Mouse (Mus musculus): ENCODE data around the gene Paqr4.

Gene Paqr4

DNA sequence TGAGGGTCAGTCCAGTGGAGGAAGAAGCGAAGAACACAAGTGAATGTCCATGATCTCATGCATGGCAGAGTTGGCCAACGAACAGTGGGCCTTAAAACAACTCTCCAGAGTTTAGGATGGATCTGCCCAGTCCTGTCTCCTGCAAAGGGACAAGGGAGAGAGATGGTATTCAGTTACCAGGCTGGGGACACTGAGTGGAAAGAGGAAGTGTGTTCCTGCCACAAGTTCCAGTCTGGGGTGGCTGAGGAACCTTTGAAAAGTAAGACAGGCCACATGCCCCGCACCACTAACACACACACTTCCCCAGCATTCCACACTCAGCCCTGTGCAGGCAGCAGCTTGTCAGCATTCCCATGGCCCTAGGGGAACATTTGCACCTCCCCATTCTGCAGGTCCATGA is 6.1 kb upstream of the Paqr4 start:
- no peaks in the 10 kb centered on the region for H3K36me3 ChIP-seq (ENCODE audit: insufficient read depth, low read length)
- TF ChIP-seq NANOG (IDR thresholded peaks at IDR 0.05; ENCODE audit: borderline replicate concordance, low read length) (no peak), CTCF (conservative IDR thresholded peaks at IDR 0.05; ENCODE audit: low read length) (no peak), POU5F1 (IDR thresholded peaks at IDR 0.05; ENCODE audit: borderline replicate concordance, low read length) (no peak)
- H3K4me3 ChIP-seq (replicated peaks; ENCODE audit: low read length), result 0 out of 2 replicates have a peak overlapping the region, but pooled peaks have one; percentile 58
- H3K4me1 ChIP-seq (replicated peaks; ENCODE audit: low read depth, low read length), result peaks cover 59% of the 10 kb centered on the region
- H3K9me3 ChIP-seq (ENCODE audit: low read length), result no peaks in the 10 kb centered on the region
- peaks cover 64% of the 10 kb centered on the region for H3K27me3 ChIP-seq (ENCODE audit: insufficient read depth, low read length)

DNA sequence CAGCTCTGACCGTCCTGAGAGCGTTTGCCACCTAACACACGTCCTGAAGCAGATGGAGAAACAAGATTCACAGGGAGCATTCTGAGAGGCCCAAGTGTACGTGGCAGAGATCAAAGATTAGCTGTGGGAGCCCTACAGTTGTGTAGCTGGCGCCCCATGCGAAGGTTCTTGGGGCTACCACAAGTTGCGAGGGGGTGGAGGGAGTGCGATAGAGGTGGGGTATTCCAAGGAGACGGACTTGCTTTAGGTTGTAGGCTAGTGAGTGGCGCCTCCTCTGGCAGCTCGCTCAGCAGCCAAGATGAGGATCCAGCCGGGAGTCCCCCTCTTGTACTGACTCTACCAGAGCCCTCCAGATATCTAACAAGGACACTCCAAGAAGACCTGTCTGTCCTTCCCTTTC is 5.6 kb upstream of the Paqr4 start:
- H3K4me3 ChIP-seq (replicated peaks; ENCODE audit: low read length), result peak overlapping the region; percentile 58
- H3K4me1 ChIP-seq (replicated peaks; ENCODE audit: low read depth, low read length), result peaks cover 63% of the 10 kb centered on the region
- TF ChIP-seq NANOG (IDR thresholded peaks at IDR 0.05; ENCODE audit: borderline replicate concordance, low read length), result no peak
- no peak for TF ChIP-seq POU5F1 (IDR thresholded peaks at IDR 0.05; ENCODE audit: borderline replicate concordance, low read length)
- H3K36me3 ChIP-seq (ENCODE audit: insufficient read depth, low read length), result no peaks in the 10 kb centered on the region
- no peaks in the 10 kb centered on the region for H3K9me3 ChIP-seq (ENCODE audit: low read length)
- H3K27me3 ChIP-seq (ENCODE audit: insufficient read depth, low read length), result peaks cover 68% of the 10 kb centered on the region

DNA sequence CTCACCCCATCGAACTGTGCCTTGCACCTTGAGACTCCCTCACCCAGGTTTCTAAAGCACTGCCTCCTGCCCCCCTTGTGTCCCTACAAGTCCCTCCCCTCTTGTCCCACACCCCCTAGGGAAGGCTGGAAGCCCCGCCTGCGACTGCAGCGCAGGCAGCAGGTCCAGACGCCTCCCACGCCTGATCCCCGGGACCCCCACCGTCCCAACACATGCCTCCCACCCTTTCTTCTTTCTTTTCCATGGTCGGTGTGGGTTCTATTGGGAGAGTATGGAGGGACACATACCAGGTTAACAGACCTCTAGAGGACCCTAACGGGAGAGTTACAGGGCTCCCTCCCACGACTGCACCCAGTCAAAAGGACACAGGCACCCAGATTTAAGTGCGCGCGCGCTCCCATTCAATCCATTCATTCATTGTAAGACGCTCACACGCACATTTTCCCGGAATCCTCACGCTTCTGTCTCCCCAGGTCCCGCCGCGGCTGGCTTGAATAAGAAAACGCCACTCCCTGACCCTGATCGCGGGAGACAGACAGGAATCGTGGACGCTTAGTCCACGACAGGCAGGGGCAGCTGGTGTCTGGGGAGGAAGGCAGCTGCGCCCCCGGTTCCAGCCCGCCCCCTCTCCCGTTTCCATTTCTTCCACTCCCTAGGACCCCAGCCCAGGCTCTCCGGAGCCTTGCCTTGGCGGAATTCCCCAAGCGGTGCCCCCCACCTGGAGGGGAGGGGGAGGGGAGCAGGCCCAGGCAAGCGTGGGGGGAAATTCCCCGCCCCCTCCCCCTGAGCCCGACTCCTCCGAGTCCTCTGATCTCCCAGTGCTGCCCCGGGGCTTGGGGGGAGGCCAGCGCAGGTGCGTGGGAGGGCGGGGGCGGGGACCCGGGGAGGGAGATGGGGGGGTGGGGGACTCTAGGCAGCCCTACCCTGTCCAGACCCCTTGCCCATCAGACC is 4.9 kb upstream of the Paqr4 start, which contains the start of gene Kremen2:
Gene Kremen2 (minus strand): TSS at position 533 of the 951 bp plus-strand sequence.
- no peaks in the 10 kb centered on the region for H3K9me3 ChIP-seq (ENCODE audit: low read length)
- H3K27me3 ChIP-seq (ENCODE audit: insufficient read depth, low read length), result peaks cover 76% of the 10 kb centered on the region
- H3K4me3 ChIP-seq (replicated peaks; ENCODE audit: low read length), result peak within 1 kb of the TSS; percentile 80
- TF ChIP-seq POU5F1 (IDR thresholded peaks at IDR 0.05; ENCODE audit: borderline replicate concordance, low read length), result no peak
- TF ChIP-seq CTCF (conservative IDR thresholded peaks at IDR 0.05; ENCODE audit: low read length), result no peak
- no peak for TF ChIP-seq NANOG (IDR thresholded peaks at IDR 0.05; ENCODE audit: borderline replicate concordance, low read length)
- H3K36me3 ChIP-seq (ENCODE audit: insufficient read depth, low read length), result no peaks in the 10 kb centered on the region
- H3K4me1 ChIP-seq (replicated peaks; ENCODE audit: low read depth, low read length), result peaks cover 69% of the 10 kb centered on the region

DNA sequence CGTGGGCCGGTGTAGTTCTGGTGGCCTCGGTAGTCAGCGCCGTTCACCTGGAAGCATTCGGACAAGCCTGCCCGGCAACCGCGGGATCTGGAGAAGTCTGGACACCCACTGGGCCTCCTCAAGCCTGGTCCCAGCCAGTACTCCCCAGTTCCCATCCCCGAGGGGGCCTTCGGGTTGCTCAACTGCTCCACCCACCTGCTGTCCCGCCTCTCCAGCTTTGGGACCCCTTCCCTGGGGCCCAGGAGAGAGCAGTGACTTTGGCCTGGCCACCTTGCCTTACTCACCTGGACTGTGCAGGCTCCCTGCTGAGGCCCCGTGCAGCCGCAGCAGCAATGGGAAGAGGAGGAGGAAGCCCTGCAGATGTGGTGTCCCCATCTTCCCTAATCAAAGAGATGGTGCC is 4.0 kb upstream of the Paqr4 start:
- peak overlapping the region; percentile 80 for H3K4me3 ChIP-seq (replicated peaks; ENCODE audit: low read length)
- no peaks in the 10 kb centered on the region for H3K36me3 ChIP-seq (ENCODE audit: insufficient read depth, low read length)
- TF ChIP-seq POU5F1 (IDR thresholded peaks at IDR 0.05; ENCODE audit: borderline replicate concordance, low read length) (no peak), CTCF (conservative IDR thresholded peaks at IDR 0.05; ENCODE audit: low read length) (no peak), NANOG (IDR thresholded peaks at IDR 0.05; ENCODE audit: borderline replicate concordance, low read length) (no peak)
- no peaks in the 10 kb centered on the region for H3K9me3 ChIP-seq (ENCODE audit: low read length)
- H3K4me1 ChIP-seq (replicated peaks; ENCODE audit: low read depth, low read length), result peaks cover 76% of the 10 kb centered on the region
- peaks cover 81% of the 10 kb centered on the region for H3K27me3 ChIP-seq (ENCODE audit: insufficient read depth, low read length)

DNA sequence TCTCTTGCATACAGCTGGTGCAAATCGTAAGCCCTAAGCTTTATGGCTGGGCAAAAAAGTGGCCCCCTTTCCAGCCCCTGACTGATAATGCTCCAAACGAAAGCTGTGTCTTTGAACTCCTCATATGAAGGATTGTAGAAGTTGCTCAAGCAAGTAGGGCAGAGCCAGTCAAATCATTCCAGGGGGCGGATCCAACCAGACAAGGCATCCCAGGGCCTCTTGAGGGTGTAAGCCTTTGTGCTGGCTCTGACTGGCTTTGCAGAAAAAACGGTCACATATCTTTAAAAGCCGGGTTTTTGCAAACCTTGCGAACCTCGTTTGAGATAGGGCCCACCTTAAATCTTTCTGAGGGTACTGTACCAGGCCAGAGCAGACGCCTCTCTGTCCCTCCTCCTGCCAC is 3.4 kb upstream of the Paqr4 start:
- H3K4me3 ChIP-seq (replicated peaks; ENCODE audit: low read length), result no peak overlapping the region
- H3K36me3 ChIP-seq (ENCODE audit: insufficient read depth, low read length), result no peaks in the 10 kb centered on the region
- H3K4me1 ChIP-seq (replicated peaks; ENCODE audit: low read depth, low read length), result peaks cover 76% of the 10 kb centered on the region
- peaks cover 87% of the 10 kb centered on the region for H3K27me3 ChIP-seq (ENCODE audit: insufficient read depth, low read length)
- H3K9me3 ChIP-seq (ENCODE audit: low read length), result no peaks in the 10 kb centered on the region
- TF ChIP-seq NANOG (IDR thresholded peaks at IDR 0.05; ENCODE audit: borderline replicate concordance, low read length) (no peak), CTCF (conservative IDR thresholded peaks at IDR 0.05; ENCODE audit: low read length) (no peak), POU5F1 (IDR thresholded peaks at IDR 0.05; ENCODE audit: borderline replicate concordance, low read length) (no peak)

DNA sequence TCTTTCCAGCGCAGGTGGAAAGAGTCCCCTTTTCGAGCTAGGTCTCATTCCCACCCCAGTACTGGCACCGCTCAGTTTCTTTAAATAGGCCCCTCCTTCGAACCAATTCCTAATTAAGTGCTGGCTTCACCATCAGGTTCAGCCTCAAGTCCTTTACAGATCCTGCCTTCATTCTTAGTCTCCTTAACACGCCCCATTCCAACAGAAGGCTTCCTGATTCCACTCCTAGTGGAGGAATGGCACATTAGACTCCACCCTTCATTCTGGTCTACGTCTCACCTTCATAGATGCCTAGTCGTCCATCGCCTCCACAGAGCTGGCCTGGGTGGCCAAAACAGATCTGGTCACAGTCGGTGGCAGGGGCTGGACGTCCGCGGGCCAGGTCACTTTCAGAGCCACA is 2.3 kb upstream of the Paqr4 start:
- TF ChIP-seq POU5F1 (IDR thresholded peaks at IDR 0.05; ENCODE audit: borderline replicate concordance, low read length) (no peak), CTCF (conservative IDR thresholded peaks at IDR 0.05; ENCODE audit: low read length) (no peak), NANOG (IDR thresholded peaks at IDR 0.05; ENCODE audit: borderline replicate concordance, low read length) (no peak)
- Histone ChIP-seq H3K9me3 (ENCODE audit: low read length) (no peaks in the 10 kb centered on the region), H3K36me3 (ENCODE audit: insufficient read depth, low read length) (no peaks in the 10 kb centered on the region), H3K27me3 (ENCODE audit: insufficient read depth, low read length) (peaks cover 95% of the 10 kb centered on the region), H3K4me1 (replicated peaks; ENCODE audit: low read depth, low read length) (peaks cover 75% of the 10 kb centered on the region), H3K4me3 (replicated peaks; ENCODE audit: low read length) (peak overlapping the region; percentile 61)

DNA sequence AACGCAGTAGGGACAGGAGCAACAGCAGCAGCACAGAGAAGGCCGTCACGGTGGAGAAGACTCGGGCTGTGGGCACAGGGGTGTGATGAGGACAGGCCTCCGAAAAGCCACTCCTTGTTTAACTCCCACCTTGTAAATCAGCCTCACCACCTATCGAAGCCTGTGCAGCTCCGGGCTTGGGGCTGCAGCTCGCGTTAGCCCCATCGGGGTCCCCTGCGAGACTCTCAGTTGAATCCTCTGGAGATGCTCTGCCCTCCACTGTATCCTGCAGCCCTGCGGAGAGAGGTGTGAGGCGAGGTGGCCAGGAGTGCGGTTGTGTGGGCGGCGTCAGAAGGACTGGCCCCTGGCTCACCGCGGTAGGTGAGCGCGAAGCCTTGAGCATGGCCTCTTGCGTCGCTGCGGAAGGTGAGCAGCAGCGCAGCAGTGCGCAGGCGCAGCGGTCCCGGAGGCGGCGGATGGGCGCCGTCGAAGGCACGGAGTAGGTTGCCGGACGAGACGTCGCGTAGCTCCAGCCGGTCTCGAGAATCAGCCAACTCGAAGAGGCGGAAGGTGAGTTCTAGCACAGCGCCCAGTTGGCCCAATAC is 1.6 kb upstream of the Paqr4 start:
- Histone ChIP-seq H3K9me3 (ENCODE audit: low read length) (no peaks in the 10 kb centered on the region), H3K36me3 (ENCODE audit: insufficient read depth, low read length) (no peaks in the 10 kb centered on the region), H3K4me1 (replicated peaks; ENCODE audit: low read depth, low read length) (peaks cover 79% of the 10 kb centered on the region), H3K4me3 (replicated peaks; ENCODE audit: low read length) (peak overlapping the region; percentile 61), H3K27me3 (ENCODE audit: insufficient read depth, low read length) (peaks cover 95% of the 10 kb centered on the region)
- TF ChIP-seq CTCF (conservative IDR thresholded peaks at IDR 0.05; ENCODE audit: low read length) (no peak), NANOG (IDR thresholded peaks at IDR 0.05; ENCODE audit: borderline replicate concordance, low read length) (no peak), POU5F1 (IDR thresholded peaks at IDR 0.05; ENCODE audit: borderline replicate concordance, low read length) (no peak)

DNA sequence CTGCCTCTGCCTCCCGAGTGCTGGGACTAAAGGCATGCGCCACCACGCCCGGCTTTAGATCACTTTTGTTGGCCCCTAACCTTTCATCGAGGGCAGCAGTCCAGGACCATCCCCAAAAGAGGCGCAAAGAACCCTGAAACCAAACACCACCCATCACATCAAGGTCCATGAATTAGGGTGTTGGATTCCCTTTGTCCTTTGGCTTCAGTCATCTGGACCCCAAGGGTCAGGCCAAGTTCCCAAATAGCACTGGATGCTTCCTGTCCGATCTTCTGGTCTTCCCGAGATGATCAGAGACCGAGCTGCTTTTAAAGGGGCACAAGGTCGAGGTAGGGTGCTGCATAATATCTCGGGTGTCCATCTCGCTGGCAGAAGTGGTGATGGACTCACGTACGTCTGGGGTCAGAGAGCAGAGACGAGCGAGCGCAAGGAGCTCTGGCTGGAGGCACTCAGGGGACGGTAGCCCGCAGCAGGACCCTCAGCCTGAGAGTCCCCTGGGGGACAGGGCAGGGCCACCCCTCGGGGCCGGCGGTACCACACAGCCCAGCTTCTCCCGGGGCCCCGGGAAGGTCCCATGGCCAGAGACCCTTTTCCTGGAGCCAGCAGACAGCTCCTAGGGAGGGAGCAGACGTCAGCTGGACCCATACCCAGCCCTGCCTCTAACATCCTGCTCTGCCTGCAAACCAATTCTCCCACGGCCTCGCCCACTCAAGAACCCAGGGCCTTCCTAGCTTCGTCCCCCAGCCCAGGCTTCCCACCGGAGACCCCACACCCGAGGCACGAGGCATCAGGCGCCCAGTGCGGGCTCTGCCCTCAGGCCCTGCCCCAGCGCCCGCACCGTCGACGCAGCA is 917 bp upstream of the Paqr4 start:
- peak overlapping the region; percentile 61 for H3K4me3 ChIP-seq (replicated peaks; ENCODE audit: low read length)
- H3K36me3 ChIP-seq (ENCODE audit: insufficient read depth, low read length), result peaks cover 5% of the 10 kb centered on the region
- TF ChIP-seq POU5F1 (IDR thresholded peaks at IDR 0.05; ENCODE audit: borderline replicate concordance, low read length) (no peak), NANOG (IDR thresholded peaks at IDR 0.05; ENCODE audit: borderline replicate concordance, low read length) (no peak), CTCF (conservative IDR thresholded peaks at IDR 0.05; ENCODE audit: low read length) (no peak)
- H3K4me1 ChIP-seq (replicated peaks; ENCODE audit: low read depth, low read length), result peaks cover 79% of the 10 kb centered on the region
- H3K27me3 ChIP-seq (ENCODE audit: insufficient read depth, low read length), result peaks cover 97% of the 10 kb centered on the region
- no peaks in the 10 kb centered on the region for H3K9me3 ChIP-seq (ENCODE audit: low read length)

Measured in E14TG2a.4 (cell line).